Mouse (Mus musculus): Measurements from ENCODE around the gene Pdcd1lg2. TPM values are rescaled to one million over a fixed set of nuclear protein-coding genes. Genes with fewer than 3 reads are reported as not detected.

Pdcd1lg2 gene
- polyA plus RNA-seq, 1 experiment from 2014 or later, result not detected

- no peak for DNase-seq (ENCODE audit: low spot score)
- Histone ChIP-seq H3K36me3 (ENCODE audit: insufficient read depth, low read length) (no peaks in the 10 kb centered on the region), H3K27ac (no peak overlapping the region), H3K9me3 (replicated peaks; ENCODE audit: low read length) (no peaks in the 10 kb centered on the region), H3K4me2 (ENCODE audit: low read length) (no peak overlapping the region), H3K4me3 (replicated peaks; ENCODE audit: low read depth, low read length) (no peak overlapping the region), H3K9ac (ENCODE audit: low read depth, low read length) (no peak overlapping the region), H3K27me3 (ENCODE audit: insufficient read depth, low read length) (no peaks in the 10 kb centered on the region), H3K4me1 (replicated peaks; ENCODE audit: insufficient read depth, low read length) (0 out of 2 replicates have a peak, but pooled peaks cover 2% of the 10 kb centered on the region)
- TF ChIP-seq CTCF (IDR thresholded peaks at IDR 0.05; ENCODE audit: low read depth), result no peak
- 71% methylated on average over 3 of the region's 3 CpGs for WGBS
- ATAC-seq (replicated peaks; ENCODE audit: low FRiP score, low read depth), result no peak
Measured at GRCm38 (mm10) chr19:29416393-29416902, 5.7 kb downstream of the Pdcd1lg2 start.

DNA sequence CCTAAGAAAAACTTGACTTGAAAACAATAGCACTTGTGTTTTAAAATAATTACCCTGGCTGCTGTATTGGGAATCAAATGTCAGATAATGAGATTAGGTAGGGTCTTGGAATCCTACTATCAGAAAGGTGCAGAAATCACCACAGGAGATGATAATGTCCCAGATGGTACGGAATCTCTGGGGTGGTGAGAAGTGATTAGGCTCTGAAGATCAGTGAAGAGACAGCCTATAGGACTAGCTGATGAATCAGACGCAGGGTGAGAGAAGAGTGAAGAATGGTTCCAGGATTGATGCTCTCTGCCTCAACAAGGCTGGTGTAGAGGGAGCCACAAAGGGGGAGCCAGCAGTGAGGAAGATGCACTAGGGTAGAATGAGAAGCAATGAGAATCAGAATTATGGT lies 6.5 kb downstream of the Pdcd1lg2 start:
- H3K4me2 ChIP-seq (ENCODE audit: low read length), result no peak overlapping the region
- ATAC-seq (replicated peaks; ENCODE audit: low FRiP score, low read depth) (no peak), DNase-seq (ENCODE audit: low spot score) (no peak)
- no peaks in the 10 kb centered on the region for H3K9me3 ChIP-seq (replicated peaks; ENCODE audit: low read length)
- H3K4me3 ChIP-seq (replicated peaks; ENCODE audit: low read depth, low read length), result no peak overlapping the region
- no peak overlapping the region for H3K9ac ChIP-seq (ENCODE audit: low read depth, low read length)
- H3K27ac ChIP-seq, result no peak overlapping the region
- no peak for TF ChIP-seq CTCF (IDR thresholded peaks at IDR 0.05; ENCODE audit: low read depth)
- no peaks in the 10 kb centered on the region for H3K36me3 ChIP-seq (ENCODE audit: insufficient read depth, low read length)
- no peaks in the 10 kb centered on the region for H3K27me3 ChIP-seq (ENCODE audit: insufficient read depth, low read length)
- H3K4me1 ChIP-seq (replicated peaks; ENCODE audit: insufficient read depth, low read length), result 0 out of 2 replicates have a peak, but pooled peaks cover 2% of the 10 kb centered on the region
- WGBS, result 84% methylated on average over 2 of the region's 2 CpGs

GRCm38 (mm10) chr19:29417894-29418293 lies 7.2 kb downstream of the Pdcd1lg2 start:
- TF ChIP-seq CTCF (IDR thresholded peaks at IDR 0.05; ENCODE audit: low read depth), result no peak
- ATAC-seq (replicated peaks; ENCODE audit: low FRiP score, low read depth) (no peak), DNase-seq (ENCODE audit: low spot score) (no peak)
- H3K27ac ChIP-seq, result no peak overlapping the region
- H3K4me1 ChIP-seq (replicated peaks; ENCODE audit: insufficient read depth, low read length), result 0 out of 2 replicates have a peak, but pooled peaks cover 2% of the 10 kb centered on the region
- H3K27me3 ChIP-seq (ENCODE audit: insufficient read depth, low read length), result no peaks in the 10 kb centered on the region
- no peaks in the 10 kb centered on the region for H3K36me3 ChIP-seq (ENCODE audit: insufficient read depth, low read length)
- no peak overlapping the region for H3K4me3 ChIP-seq (replicated peaks; ENCODE audit: low read depth, low read length)
- H3K9me3 ChIP-seq (replicated peaks; ENCODE audit: low read length), result no peaks in the 10 kb centered on the region
- H3K4me2 ChIP-seq (ENCODE audit: low read length), result no peak overlapping the region
- no peak overlapping the region for H3K9ac ChIP-seq (ENCODE audit: low read depth, low read length)
- 68% methylated on average over 2 of the region's 2 CpGs for WGBS

GRCm38 (mm10) chr19:29418661-29419115 lies 8.0 kb downstream of the Pdcd1lg2 start:
- Histone ChIP-seq H3K4me3 (replicated peaks; ENCODE audit: low read depth, low read length) (no peak overlapping the region), H3K9ac (ENCODE audit: low read depth, low read length) (no peak overlapping the region), H3K4me1 (replicated peaks; ENCODE audit: insufficient read depth, low read length) (0 out of 2 replicates have a peak, but pooled peaks cover 2% of the 10 kb centered on the region), H3K27me3 (ENCODE audit: insufficient read depth, low read length) (no peaks in the 10 kb centered on the region), H3K4me2 (ENCODE audit: low read length) (no peak overlapping the region), H3K36me3 (ENCODE audit: insufficient read depth, low read length) (no peaks in the 10 kb centered on the region), H3K27ac (no peak overlapping the region), H3K9me3 (replicated peaks; ENCODE audit: low read length) (no peaks in the 10 kb centered on the region)
- no peak for ATAC-seq (replicated peaks; ENCODE audit: low FRiP score, low read depth)
- 24% methylated on average over 9 of the region's 9 CpGs for WGBS
- TF ChIP-seq CTCF (IDR thresholded peaks at IDR 0.05; ENCODE audit: low read depth), result no peak
- peak; percentile 32 for DNase-seq (ENCODE audit: low spot score)

- H3K4me3 ChIP-seq (replicated peaks; ENCODE audit: low read depth, low read length), result no peak overlapping the region
- H3K27ac ChIP-seq, result no peak overlapping the region
- peak; percentile 13 for DNase-seq (ENCODE audit: low spot score)
- no peaks in the 10 kb centered on the region for H3K27me3 ChIP-seq (ENCODE audit: insufficient read depth, low read length)
- ATAC-seq (replicated peaks; ENCODE audit: low FRiP score, low read depth), result no peak
- TF ChIP-seq CTCF (IDR thresholded peaks at IDR 0.05; ENCODE audit: low read depth), result no peak
- no peak overlapping the region for H3K9ac ChIP-seq (ENCODE audit: low read depth, low read length)
- 58% methylated on average over 3 of the region's 3 CpGs for WGBS
- no peaks in the 10 kb centered on the region for H3K36me3 ChIP-seq (ENCODE audit: insufficient read depth, low read length)
- H3K4me2 ChIP-seq (ENCODE audit: low read length), result no peak overlapping the region
- 0 out of 2 replicates have a peak, but pooled peaks cover 2% of the 10 kb centered on the region for H3K4me1 ChIP-seq (replicated peaks; ENCODE audit: insufficient read depth, low read length)
- H3K9me3 ChIP-seq (replicated peaks; ENCODE audit: low read length), result no peaks in the 10 kb centered on the region
Measured at GRCm38 (mm10) chr19:29419506-29419905, 8.8 kb downstream of the Pdcd1lg2 start.

- Histone ChIP-seq H3K27ac (no peak overlapping the region), H3K4me1 (replicated peaks; ENCODE audit: insufficient read depth, low read length) (0 out of 2 replicates have a peak, but pooled peaks cover 2% of the 10 kb centered on the region), H3K27me3 (ENCODE audit: insufficient read depth, low read length) (no peaks in the 10 kb centered on the region), H3K4me3 (replicated peaks; ENCODE audit: low read depth, low read length) (no peak overlapping the region), H3K9me3 (replicated peaks; ENCODE audit: low read length) (no peaks in the 10 kb centered on the region), H3K9ac (ENCODE audit: low read depth, low read length) (no peak overlapping the region), H3K4me2 (ENCODE audit: low read length) (no peak overlapping the region), H3K36me3 (ENCODE audit: insufficient read depth, low read length) (no peaks in the 10 kb centered on the region)
- no peak for DNase-seq (ENCODE audit: low spot score)
- TF ChIP-seq CTCF (IDR thresholded peaks at IDR 0.05; ENCODE audit: low read depth), result no peak
- ATAC-seq (replicated peaks; ENCODE audit: low FRiP score, low read depth), result no peak
Measured at GRCm38 (mm10) chr19:29419946-29420345, 9.2 kb downstream of the Pdcd1lg2 start.

GRCm38 (mm10) chr19:29420397-29420796 lies 9.7 kb downstream of the Pdcd1lg2 start:
- Histone ChIP-seq H3K9ac (ENCODE audit: low read depth, low read length) (no peak overlapping the region), H3K27me3 (ENCODE audit: insufficient read depth, low read length) (no peaks in the 10 kb centered on the region), H3K36me3 (ENCODE audit: insufficient read depth, low read length) (no peaks in the 10 kb centered on the region), H3K4me2 (ENCODE audit: low read length) (no peak overlapping the region), H3K27ac (no peak overlapping the region), H3K9me3 (replicated peaks; ENCODE audit: low read length) (no peaks in the 10 kb centered on the region), H3K4me3 (replicated peaks; ENCODE audit: low read depth, low read length) (no peak overlapping the region), H3K4me1 (replicated peaks; ENCODE audit: insufficient read depth, low read length) (0 out of 2 replicates have a peak, but pooled peaks cover 2% of the 10 kb centered on the region)
- DNase-seq (ENCODE audit: low spot score) (no peak), ATAC-seq (replicated peaks; ENCODE audit: low FRiP score, low read depth) (no peak)
- 72% methylated on average over 8 of the region's 8 CpGs for WGBS
- no peak for TF ChIP-seq CTCF (IDR thresholded peaks at IDR 0.05; ENCODE audit: low read depth)

Data from kidney, postnatal 0 days (tissue).